Mouse (Mus musculus) lung, adult 2 months (tissue): ENCODE measurements around the gene Myh6. TPM values are rescaled to one million over a fixed set of nuclear protein-coding genes. Genes with fewer than 3 reads are reported as not detected.
"Not testable (repeated sequence)": the region's sequence is repeated elsewhere in the genome, so short reads cannot be mapped to it uniquely, and the experiment has no call there.

Experiments used
- DNase-seq: peaks from one replicate; pipeline ENCODE4 v3.0.0; 2022
- H3K4me1 ChIP-seq: fragments of 200-500 bp; 2 replicates; pipeline ENCODE4 v1.6.1; 2011; ENCODE audit warnings: low read length; ENCODE audit not compliant: control insufficient read depth, insufficient read depth
- H3K4me3 ChIP-seq: fragments of 200-500 bp; replicated peaks from 2 replicates; pipeline ENCODE3; 2011; ENCODE audit warnings: low read depth, mild to moderate bottlenecking, control low read depth, low read length; ENCODE audit errors: extremely low read depth
- CTCF ChIP-seq: fragments of 200-500 bp; IDR thresholded peaks from 2 replicates; pipeline ENCODE4 v1.5.1; 2011; ENCODE audit warnings: mild to moderate bottlenecking, low read length, control low read depth; ENCODE audit not compliant: insufficient read depth
- POLR2A ChIP-seq: fragments of 200-500 bp; IDR thresholded peaks from 2 replicates; pipeline ENCODE4 v1.6.1; 2011; ENCODE audit warnings: low read depth, mild to moderate bottlenecking, control low read depth, low read length, borderline replicate concordance; ENCODE audit errors: extremely low read depth
- WGBS: fragments of 180-500 bp; shearing (Covaris S2); methylation state at CpG from one replicate; pipeline ENCODE4 v1.1.7; 2018; 5-methylcytosine and 5-hydroxymethylcytosine counted together
- polyA plus RNA-seq: library from polyadenylated mRNA; depleted of rRNA; stranded (reverse); fragments of >200 nt; gene quantifications from 2 replicates; pipeline ENCODE4 v1.2.3, GENCODE M21; 2012

The Myh6 gene
- polyA plus RNA-seq, 1 experiment: 128 TPM

- 66% methylated on average over 14 of the region's 14 CpGs for WGBS
- TF ChIP-seq POLR2A: no peak
- TF ChIP-seq CTCF: no peak
- DNase-seq: no peak
- Histone ChIP-seq H3K4me1 (no peaks in the 10 kb centered on the region), H3K4me3 (no peak overlapping the region)
Measured at GRCm38 (mm10) chr14:54995457-54996138, 28.9 kb upstream of the Myh6 start.

- DNase-seq: no peak
- H3K4me3 ChIP-seq: no peak overlapping the region
- TF ChIP-seq CTCF (no peak), POLR2A (no peak)
Measured at GRCm38 (mm10) chr14:54994869-54995186, 28.1 kb upstream of the Myh6 start.

GRCm38 (mm10) chr14:54994136-54994868 is 27.6 kb upstream of the Myh6 start, which contains the start of gene Myh7:
TSS of gene Myh7 (minus strand) at chr14:54994626.
- Histone ChIP-seq H3K4me3 (no peak within 1 kb of the TSS), H3K4me1 (no peaks in the 10 kb centered on the region)
- WGBS: 43% methylated on average over 11 of the region's 11 CpGs
- TF ChIP-seq POLR2A: no peak
- TF ChIP-seq CTCF: no peak
- no peak for DNase-seq

More at GRCm38 (mm10) chr14:54994869-54995186, 28.1 kb upstream of the Myh6 start:
- H3K4me1 ChIP-seq: no peaks in the 10 kb centered on the region

GRCm38 (mm10) chr14:54993636-54994035 is 26.9 kb upstream of the Myh6 start:
- 41% methylated on average over 10 of the region's 10 CpGs for WGBS
- DNase-seq: no peak
- Histone ChIP-seq H3K4me3 (no peak overlapping the region), H3K4me1 (no peaks in the 10 kb centered on the region)
- TF ChIP-seq CTCF (no peak), POLR2A (no peak)

- TF ChIP-seq POLR2A (no peak), CTCF (no peak)
- no peak overlapping the region for H3K4me3 ChIP-seq
- no peaks in the 10 kb centered on the region for H3K4me1 ChIP-seq
- WGBS: 86% methylated on average over 10 of the region's 10 CpGs
- DNase-seq: no peak
Measured at GRCm38 (mm10) chr14:54992196-54992595, 25.5 kb upstream of the Myh6 start.

GRCm38 (mm10) chr14:54989886-54990441 is 23.2 kb upstream of the Myh6 start:
- 71% methylated on average over 8 of the region's 8 CpGs for WGBS
- TF ChIP-seq CTCF: no peak
- TF ChIP-seq POLR2A: no peak
- DNase-seq: no peak
- H3K4me3 ChIP-seq: no peak overlapping the region
- no peaks in the 10 kb centered on the region for H3K4me1 ChIP-seq

GRCm38 (mm10) chr14:54988882-54989281 is 22.2 kb upstream of the Myh6 start:
- DNase-seq: no peak
- Histone ChIP-seq H3K4me3 (no peak overlapping the region), H3K4me1 (no peaks in the 10 kb centered on the region)
- 85% methylated on average over 13 of the region's 13 CpGs for WGBS
- TF ChIP-seq CTCF (no peak), POLR2A (no peak)

GRCm38 (mm10) chr14:54988350-54988874 is 21.7 kb upstream of the Myh6 start:
- not testable (repeated sequence) for H3K4me1 ChIP-seq, DNase-seq, H3K4me3 ChIP-seq
- WGBS: 89% methylated on average over 9 of the region's 9 CpGs

GRCm38 (mm10) chr14:54981934-54982333 is 15.2 kb upstream of the Myh6 start:
- Histone ChIP-seq H3K4me3 (no peak overlapping the region), H3K4me1 (no peaks in the 10 kb centered on the region)
- DNase-seq: no peak
- TF ChIP-seq POLR2A (no peak), CTCF (no peak)
- 92% methylated on average over 7 of the region's 7 CpGs for WGBS

- DNase-seq: no peak
- WGBS: 87% methylated on average over 8 of the region's 8 CpGs
- Histone ChIP-seq H3K4me3 (no peak overlapping the region), H3K4me1 (no peaks in the 10 kb centered on the region)
- no peak for TF ChIP-seq CTCF
- TF ChIP-seq POLR2A: no peak
Measured at GRCm38 (mm10) chr14:54978664-54979063, 11.9 kb upstream of the Myh6 start.
